Mouse (Mus musculus) CD4-positive helper T cell, adult 2 months (primary cell): ENCODE results near the gene Zswim1.

Experiments
- DNase-seq: peaks from one replicate; pipeline ENCODE4 v3.0.0-alpha.2; 2012; ENCODE audit warnings: low read depth, missing footprints, low spot score

Zswim1 gene

DNA sequence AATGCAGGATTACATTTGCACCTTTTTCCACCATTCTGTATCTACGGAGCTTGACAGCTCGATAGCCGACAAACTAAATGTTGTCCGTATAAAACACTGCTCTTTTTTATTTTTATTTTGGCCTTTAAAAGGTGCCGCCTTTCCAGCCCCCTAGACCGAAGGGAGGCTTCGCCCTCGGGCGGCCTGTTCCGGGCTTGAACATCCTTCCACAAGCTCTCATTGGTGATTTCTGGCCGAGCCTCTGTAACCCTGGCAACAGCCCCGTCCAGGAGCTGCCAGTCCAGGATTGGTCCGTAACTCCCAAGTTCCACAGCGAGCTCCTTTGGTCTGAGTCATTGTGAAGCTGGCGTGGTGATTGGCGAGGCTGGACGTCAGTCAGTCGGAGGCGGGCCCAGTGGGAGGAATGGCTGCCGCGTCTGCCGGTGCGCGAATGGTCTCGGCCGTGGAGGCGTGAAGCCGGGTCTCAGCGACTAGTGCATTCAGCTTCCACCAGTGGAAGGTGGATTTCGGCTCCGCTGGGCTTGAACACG, at the start of gene Zswim1:
Gene Zswim1 (plus strand): TSS at position 51 of the 530 bp plus-strand sequence.
- DNase-seq: peak; percentile 97

DNA sequence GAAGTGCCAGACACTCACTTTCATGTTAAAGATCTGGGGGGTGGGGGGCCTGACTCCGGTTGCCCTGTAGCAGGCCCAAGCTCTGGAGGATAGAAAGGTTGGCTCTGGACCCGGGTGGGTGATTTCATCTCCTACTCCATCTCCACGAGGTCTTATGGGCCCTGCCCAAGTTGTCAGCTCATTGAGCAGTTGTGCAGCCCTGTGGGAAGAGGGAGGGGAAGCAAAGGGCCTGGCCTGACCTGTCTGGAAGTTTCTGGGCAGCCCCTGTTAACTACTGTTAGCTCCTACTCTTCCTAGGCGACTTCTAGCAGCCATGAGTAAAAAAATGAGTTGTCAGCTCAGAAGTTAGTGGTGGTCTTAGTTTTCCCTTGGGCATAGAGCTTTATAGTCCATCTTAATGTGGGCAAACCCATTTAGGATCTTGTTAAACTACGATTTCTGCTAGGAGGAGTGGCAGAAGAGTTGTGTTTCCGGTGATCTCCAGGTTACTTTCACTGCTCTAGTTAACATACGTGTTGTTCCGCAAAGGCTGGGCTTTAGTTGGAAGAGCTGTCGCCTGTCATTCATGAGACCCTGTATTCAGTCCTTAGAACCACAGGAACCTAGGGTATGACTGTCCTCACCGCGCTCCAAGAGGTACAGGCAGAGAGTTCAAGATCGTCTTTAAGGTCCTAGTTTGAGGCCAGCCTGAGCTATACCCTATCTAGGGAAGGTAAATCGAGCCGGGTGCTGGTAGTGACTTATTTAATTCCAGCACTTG, 49.1 kb upstream of the Zswim1 start:
- no peak for DNase-seq

DNA sequence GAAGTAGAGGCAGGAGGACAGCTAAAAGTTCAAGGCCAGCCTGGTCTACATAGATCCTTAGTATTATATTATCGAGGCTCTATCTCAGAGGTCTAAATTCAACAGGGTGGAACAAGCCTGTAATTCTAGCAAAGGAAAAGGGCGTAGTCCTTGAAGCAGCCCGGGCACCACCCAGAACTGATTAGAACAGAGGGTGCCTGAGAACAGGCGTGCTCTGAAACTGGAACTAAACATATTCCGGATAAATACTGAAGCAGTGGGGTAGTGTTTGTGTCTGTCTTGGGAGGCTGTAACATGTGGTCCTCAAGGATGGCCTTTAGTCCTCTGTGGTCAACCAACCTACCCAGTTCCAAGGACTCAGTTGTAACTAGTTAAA, 48.5 kb upstream of the Zswim1 start:
- no peak for DNase-seq

- DNase-seq: no peak
Measured at GRCm38 (mm10) chr2:164776130-164776529, 46.4 kb upstream of the Zswim1 start.

DNA sequence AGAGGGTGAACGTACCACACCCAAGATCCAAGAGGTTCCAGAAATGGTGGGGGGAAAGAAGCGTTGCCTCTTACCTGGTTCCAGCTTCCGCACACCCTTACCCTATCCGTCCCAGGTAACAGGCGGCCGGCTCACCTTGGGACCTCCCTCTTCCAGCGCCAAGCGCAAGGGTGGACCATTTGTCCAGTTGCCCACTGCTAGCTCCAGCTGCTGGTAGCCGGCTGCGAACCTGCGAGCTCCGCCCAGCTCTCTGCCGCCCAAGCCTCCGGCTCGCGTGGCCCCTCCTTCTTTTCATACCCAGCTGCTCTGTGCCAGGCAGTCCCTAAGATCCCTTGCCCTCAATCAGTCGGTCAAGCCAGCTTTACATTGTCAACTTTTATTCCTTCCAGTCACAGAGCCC, 45.7 kb upstream of the Zswim1 start:
- no peak for DNase-seq

DNA sequence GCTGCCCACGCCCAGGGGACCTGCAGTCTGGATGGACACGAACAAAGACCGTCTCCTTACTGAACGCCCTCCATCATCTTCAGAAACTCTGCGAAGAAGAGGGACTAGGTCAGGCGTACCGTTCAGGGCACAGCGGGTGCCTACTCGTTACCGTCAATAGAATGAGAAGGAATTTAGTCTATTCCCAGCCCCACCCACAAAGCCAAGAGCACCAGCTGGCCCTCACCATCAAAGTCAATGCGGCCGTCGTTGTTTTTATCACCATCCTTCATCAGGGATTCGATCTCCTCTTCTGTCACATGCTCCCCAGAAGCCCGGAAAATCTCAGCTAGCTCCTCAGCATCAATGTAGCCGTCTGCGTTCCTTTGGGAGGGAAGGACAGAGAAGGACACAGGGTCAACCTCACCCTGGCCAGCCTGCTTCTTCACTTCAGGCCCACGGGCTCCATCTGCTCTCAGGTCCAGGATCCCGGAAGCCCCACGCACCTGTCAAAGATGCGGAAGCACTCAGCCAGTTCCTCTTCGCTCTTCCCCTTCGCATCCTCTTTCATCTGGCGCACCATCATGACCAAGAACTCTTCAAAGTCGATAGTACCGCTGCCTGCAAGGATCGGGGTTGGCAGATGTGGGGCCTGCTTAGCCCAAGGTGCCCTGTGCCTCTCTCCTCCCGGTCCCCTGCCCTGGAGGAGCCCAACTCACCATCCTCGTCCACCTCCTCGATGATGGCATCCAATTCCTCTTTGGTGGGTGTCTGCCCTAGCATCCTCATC, 45.1 kb upstream of the Zswim1 start:
- no peak for DNase-seq

- no peak for DNase-seq
Measured at GRCm38 (mm10) chr2:164778015-164778287, 44.5 kb upstream of the Zswim1 start.

GRCm38 (mm10) chr2:164778809-164779208, 43.7 kb upstream of the Zswim1 start:
- DNase-seq: no peak

- no peak for DNase-seq
Measured at GRCm38 (mm10) chr2:164779481-164780086, 42.9 kb upstream of the Zswim1 start, which contains the start of gene Tnnc2. Gene Tnnc2 (minus strand): TSS chr2:164779967.

GRCm38 (mm10) chr2:164781876-164782275, 40.6 kb upstream of the Zswim1 start:
- DNase-seq: no peak

GRCm38 (mm10) chr2:164783926-164784581, 38.4 kb upstream of the Zswim1 start:
- DNase-seq: peak; percentile 32

- DNase-seq: no peak
Measured at GRCm38 (mm10) chr2:164784869-164785420, 37.5 kb upstream of the Zswim1 start.

GRCm38 (mm10) chr2:164785481-164786387, 36.8 kb upstream of the Zswim1 start, which contains the start of gene Snx21:
Gene Snx21 (plus strand): TSS chr2:164785823.
- peak; percentile 85 for DNase-seq

DNA sequence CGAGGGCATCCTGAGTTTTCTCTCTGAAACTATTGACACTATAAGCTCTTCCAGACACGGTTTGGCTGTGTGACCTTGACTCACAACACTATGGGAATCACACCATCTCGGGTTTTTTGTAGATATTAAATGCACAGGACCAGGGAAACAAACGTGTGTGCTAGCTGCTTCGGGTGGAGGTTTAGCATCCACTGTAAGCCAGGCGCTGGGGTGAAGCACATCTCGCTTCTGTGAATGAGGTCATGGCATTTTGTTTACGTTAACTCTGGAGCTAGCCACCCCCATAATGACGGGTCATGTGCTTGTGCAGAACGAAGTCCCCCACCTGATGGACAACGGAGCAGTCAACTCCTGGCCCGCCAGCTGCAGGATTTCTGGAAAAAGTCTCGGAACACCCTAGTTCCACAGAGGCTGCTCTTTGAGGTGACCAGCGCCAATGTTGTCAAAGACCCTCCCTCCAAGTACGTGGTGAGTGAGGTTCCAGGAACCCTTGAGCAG, 36.0 kb upstream of the Zswim1 start:
- DNase-seq: no peak

DNA sequence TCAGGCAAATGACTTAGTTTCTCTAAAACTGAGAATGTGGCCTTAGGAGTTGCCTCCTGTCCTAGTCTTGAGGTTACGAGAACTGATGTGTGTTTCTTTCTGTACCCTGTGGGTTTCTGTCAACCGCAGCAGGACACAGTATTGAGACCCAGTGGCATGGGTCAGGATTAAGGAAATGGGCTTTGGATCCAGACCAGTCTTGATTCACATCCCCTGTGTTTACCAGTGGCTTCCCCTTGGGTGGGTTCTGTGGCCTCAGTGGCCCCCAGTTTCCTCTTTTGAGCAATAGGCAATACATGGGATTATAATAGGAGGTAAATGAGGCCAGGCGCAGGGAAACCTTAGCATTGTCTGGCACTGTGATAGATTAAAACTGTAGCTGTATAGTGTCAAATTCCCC, 35.5 kb upstream of the Zswim1 start:
- DNase-seq: no peak

DNA sequence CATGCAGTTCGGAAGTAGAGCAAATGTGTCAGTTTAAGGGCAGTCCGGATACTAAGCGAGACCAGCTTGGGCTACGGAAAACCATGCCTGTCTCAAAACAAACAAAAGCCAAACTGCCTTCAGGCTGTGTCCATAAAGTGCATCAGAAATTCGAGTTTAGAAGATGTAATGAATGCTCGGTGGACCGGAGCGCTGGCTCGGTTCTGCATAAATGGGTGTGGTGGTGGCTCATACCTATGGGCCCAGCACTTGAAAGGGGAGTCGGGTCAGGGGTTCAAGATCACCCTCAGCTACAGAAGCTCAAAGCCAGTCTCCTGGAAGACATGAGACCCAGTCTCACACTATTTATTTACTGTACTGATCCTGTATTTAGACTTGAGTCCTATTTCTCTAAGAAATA, 34.7 kb upstream of the Zswim1 start:
- no peak for DNase-seq

GRCm38 (mm10) chr2:164788411-164788810, 34.1 kb upstream of the Zswim1 start:
- no peak for DNase-seq

DNA sequence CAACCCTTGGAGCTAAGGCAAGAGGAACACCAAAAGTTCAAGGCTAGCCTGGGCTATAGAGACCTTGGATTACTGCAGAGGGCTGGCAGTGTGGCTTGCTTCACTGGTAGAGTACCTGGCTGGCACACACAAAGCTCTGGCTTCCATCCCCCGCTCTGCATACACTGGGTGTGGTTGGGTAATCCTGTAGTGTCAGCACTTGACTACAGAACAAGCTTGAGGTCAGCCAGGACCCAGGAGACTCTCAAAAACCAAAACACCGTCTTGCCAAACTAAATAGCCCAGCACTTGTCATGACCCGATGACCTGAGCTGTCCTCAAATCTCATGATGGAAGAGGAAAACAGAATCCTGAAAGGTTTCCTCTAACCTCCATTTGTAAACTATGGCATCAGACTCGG, 32.0 kb upstream of the Zswim1 start:
- no peak for DNase-seq

DNA sequence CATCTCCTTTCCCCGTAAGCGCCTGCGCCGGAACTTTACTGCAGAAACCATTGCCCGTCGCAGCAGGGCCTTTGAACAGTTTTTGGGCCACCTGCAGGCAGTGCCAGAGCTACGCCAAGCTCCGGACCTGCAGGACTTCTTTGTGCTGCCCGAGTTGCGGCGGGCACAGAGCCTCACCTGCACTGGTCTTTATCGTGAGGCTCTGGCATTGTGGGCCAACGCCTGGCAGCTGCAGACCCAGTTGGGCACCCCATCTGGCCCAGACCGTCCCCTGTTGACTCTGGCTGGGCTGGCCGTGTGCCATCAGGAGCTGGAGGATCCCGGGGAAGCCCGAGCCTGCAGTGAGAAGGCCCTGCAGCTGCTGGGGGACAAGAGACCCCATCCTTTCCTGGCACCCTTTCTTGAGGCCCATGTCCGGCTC, 30.6 kb upstream of the Zswim1 start:
- DNase-seq: no peak
